Mouse (Mus musculus) kidney, adult 11 months (tissue): ENCODE measurements around the gene Foxj1.
A peak's percentile ranks its signal among the peaks of the same experiment; 100 is the strongest.

Experiments used
- DNase-seq: peaks from one replicate; pipeline ENCODE4 v3.0.0; 2022

Gene Foxj1

DNA sequence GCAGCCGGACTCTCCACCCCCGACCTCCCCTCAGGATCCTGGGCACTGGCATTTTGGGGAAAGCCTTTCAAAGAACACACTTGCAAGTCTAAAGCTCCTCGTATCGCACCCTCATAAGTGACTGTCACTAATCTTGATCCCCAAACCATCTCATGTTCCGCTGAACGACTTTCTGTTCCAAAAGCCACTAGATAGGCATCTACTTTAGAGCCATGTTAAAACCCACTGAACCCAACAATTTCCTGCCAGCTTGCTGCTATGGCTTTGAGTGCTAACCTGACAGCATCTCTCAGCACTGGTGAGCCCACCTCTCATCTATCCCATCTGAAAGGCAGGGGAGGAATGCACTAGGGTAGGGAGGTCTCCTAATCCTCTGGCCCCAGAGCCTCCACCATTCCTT lies 2.3 kb upstream of the Foxj1 start:
- no peak for DNase-seq

DNA sequence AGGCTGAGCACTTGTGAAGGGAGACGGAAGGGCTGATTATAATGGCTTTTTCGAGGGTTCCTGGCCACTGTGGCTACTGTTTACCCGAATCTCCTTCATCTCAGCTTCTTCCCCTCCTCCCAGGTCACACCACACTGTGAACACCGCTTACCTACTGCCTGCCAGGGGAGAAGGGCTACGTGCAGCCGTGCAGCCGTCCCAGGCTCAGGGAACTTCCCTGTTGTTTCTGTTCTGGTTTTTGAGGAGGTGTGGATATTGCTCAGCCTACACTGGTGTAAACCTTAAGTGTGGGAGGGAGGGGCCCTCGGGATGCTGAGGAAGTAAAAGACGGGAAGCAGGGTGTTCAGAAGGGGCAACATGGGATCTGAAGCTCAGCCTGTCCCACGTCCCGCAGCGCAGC lies 1.8 kb upstream of the Foxj1 start:
- no peak for DNase-seq

GRCm38 (mm10) chr11:116336393-116336792 lies 1.2 kb upstream of the Foxj1 start:
- DNase-seq: no peak

DNA sequence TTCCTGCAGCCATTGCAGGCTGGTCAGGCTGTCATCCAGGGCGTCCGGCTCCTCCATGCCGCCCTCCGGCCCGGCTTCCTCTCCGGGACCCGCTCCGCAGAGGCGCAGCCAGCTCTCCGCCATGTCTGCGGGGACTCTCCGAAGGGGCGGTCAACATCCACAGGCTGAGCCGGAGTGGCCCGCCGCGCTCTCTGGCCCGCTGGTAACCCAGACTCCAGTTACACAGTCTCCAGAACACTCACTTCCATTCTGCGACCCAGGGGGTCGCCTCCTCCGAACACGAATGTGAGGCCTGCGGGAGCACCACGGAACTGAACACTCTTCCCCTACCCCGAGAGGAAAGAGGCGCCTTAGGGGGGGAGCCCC lies 799 bp downstream of the Foxj1 start:
- no peak for DNase-seq

- DNase-seq: peak; percentile 52
These were observed 1.4 kb downstream of the Foxj1 start for GRCm38 (mm10) chr11:116333526-116334416.

GRCm38 (mm10) chr11:116332983-116333270 lies 2.3 kb downstream of the Foxj1 start:
- DNase-seq: peak; percentile 41

- no peak for DNase-seq
These were observed 2.8 kb downstream of the Foxj1 start for GRCm38 (mm10) chr11:116332232-116332982.

DNA sequence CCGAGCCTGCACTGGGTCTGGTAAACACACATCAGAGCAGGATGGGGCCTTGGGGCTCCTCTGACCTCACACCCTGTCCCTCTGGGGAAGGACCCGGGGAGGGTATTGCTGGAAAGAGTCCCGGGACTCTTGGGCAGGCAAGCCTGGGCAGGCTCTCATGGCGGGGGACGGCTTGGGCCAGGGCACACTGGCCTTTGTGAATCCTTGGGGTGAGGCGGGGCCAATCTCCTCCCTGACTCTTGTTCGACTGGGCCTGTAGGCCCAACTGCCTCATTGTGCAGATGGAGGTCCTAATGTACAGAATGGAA lies 5.0 kb downstream of the Foxj1 start:
- no peak for DNase-seq

GRCm38 (mm10) chr11:116329314-116330210 lies 5.6 kb downstream of the Foxj1 start:
- peak; percentile 39 for DNase-seq

- no peak for DNase-seq
These were observed 8.1 kb downstream of the Foxj1 start for GRCm38 (mm10) chr11:116326963-116327603.

GRCm38 (mm10) chr11:116318719-116319659 lies 16.2 kb downstream of the Foxj1 start:
- peak; percentile 58 for DNase-seq

- DNase-seq: no peak
These were observed 22.8 kb downstream of the Foxj1 start for GRCm38 (mm10) chr11:116312359-116312758.

- DNase-seq: no peak
These were observed 24.0 kb downstream of the Foxj1 start for GRCm38 (mm10) chr11:116311169-116311568.

GRCm38 (mm10) chr11:116309601-116310000 lies 25.6 kb downstream of the Foxj1 start:
- no peak for DNase-seq

- DNase-seq: no peak
These were observed 27.3 kb downstream of the Foxj1 start for GRCm38 (mm10) chr11:116307762-116308531.

GRCm38 (mm10) chr11:116307019-116307725 lies 28.0 kb downstream of the Foxj1 start, which contains the start of gene Exoc7:
TSS of gene Exoc7 (minus strand) at chr11:116307233.
- no peak for DNase-seq

- peak; percentile 89 for DNase-seq
These were observed 28.8 kb downstream of the Foxj1 start for GRCm38 (mm10) chr11:116306126-116306982.

DNA sequence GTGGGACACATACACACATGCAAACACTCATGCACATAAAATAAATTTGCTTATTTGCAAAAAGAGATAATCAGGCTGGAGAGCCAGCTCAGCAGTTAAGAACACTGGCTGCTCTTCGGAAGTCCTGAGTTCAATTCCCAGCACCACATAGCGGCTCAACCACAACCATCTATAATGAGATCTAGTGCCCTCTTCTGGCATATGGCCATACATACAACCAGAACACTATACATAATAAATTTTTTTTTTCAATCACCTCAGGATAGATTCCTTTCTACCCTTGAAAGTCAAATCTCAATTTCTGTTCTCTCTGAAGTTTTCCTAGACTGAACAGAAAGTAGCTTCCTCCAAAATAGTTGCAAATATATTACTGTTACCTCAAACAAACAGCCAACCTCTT lies 29.8 kb downstream of the Foxj1 start:
- DNase-seq: no peak

DNA sequence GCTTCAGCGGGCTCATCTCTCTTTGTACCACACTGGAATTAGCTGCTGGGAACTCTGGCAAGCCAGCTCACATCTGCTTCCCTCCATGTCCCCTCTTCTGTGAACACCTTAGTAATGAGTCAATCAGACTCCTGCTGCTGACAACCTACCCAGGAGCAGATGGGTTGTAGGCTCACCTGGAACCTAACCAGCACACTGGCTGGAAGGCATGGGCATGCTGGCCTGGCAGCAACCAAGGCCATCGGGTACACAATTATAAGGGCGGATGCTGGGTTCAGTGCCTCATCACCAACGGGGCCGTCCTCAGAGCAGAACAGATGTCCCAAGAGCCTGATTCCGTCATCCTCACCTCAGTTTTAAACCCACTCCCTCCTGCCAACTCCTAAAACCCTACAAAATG lies 36.6 kb downstream of the Foxj1 start:
- no peak for DNase-seq
